10 mouse cellular contexts compared by ENCODE assay signal in the genomic region with DNA sequence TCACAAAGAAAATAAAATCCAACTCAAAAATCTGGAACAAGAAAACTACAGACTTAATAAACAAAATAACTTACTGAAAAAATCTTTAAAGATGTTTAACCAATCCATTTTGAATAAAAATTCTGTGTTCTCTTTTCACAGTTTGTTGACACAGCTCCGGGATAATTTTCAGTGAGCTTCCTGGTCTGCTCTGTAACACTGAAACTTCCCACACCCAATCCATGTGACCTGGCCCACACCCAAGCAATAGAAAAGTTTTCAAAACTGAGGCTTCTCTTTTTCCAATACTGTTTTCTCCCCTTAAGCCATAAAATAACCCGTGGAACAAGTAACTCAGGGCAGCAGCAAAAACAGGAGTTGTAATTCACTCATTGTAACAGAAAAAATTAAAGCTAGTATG. TPM values are rescaled to one million over a fixed set of nuclear protein-coding genes. Genes with fewer than 3 reads are reported as not detected.
DNase-seq lines count a peak whose midpoint lies in the region; ATAC-seq and TF ChIP-seq lines count a peak whose summit lies in the region.
"Had no signal": no experiment of that assay in that cellular context is flagged by ENCODE, and none has a peak within 500 bp of the region (broad histone marks: within the 10 kb centered on the region; RNA-seq: fewer than 3 reads in every experiment).

No protein-coding gene starts in this region.

- no peak overlapping the region for H3K9ac ChIP-seq in embryonic facial prominence, embryonic 14.5 days (ENCODE audit: low read depth, low read length)
- H3K9ac ChIP-seq in intestine, embryonic 15.5 days, result no peak overlapping the region
- H3K9ac ChIP-seq: embryonic facial prominence, embryonic 13.5 days had no signal

- no peak overlapping the region; the same call in 1 of the 2 replicates for H3K27ac ChIP-seq in embryonic facial prominence, embryonic 14.5 days (replicated peaks; ENCODE audit: low read depth, low read length)
- no peak overlapping the region for H3K27ac ChIP-seq in embryonic facial prominence, embryonic 10.5 days (replicated peaks)
- H3K27ac ChIP-seq in embryonic fibroblast, embryonic 13.5 days (ENCODE audit: insufficient read depth, low read length), result peak overlapping the region; percentile 24; the same call in 1 of the 2 replicates
- H3K27ac ChIP-seq in intestine, embryonic 15.5 days, result no peak overlapping the region
- H3K27ac ChIP-seq: embryonic facial prominence, embryonic 13.5 days had no signal

- ATAC-seq in embryonic facial prominence, embryonic 14.5 days (ENCODE audit: low read depth), result no peak
- ATAC-seq in intestine, embryonic 15.5 days, result peak; percentile 91

- 37% methylated on average over 2 of the region's 2 CpGs for WGBS in embryonic facial prominence, embryonic 14.5 days
- 84% methylated on average over 2 of the region's 2 CpGs for WGBS in embryonic facial prominence, embryonic 10.5 days
- WGBS in intestine, embryonic 15.5 days, result 30% methylated on average over 2 of the region's 2 CpGs

- no peak for TF ChIP-seq POLR2A in embryonic fibroblast, embryonic 13.5 days (IDR thresholded peaks at IDR 0.05; ENCODE audit: low read depth, low read length)

- H3K4me3 ChIP-seq in embryonic facial prominence, embryonic 14.5 days (ENCODE audit: low read depth, low read length), result no peak overlapping the region
- H3K4me3 ChIP-seq in embryonic facial prominence, embryonic 10.5 days, result no peak overlapping the region
- H3K4me3 ChIP-seq in embryonic fibroblast, embryonic 13.5 days (ENCODE audit: insufficient read depth, low read length), result no peak overlapping the region
- no peak overlapping the region for H3K4me3 ChIP-seq in intestine, embryonic 15.5 days (replicated peaks)
- H3K4me3 ChIP-seq: embryonic facial prominence, embryonic 13.5 days had no signal

- peak; percentile 75 for DNase-seq in embryonic facial prominence, embryonic 14.5 days (ENCODE audit: low spot score)
- no peak for DNase-seq in embryonic facial prominence, embryonic 10.5 days (ENCODE audit: low spot score)
- DNase-seq in lung, postnatal 36 days, result peak; percentile 89
- DNase-seq in layer of hippocampus, adult 8-10 months (ENCODE audit: low spot score in 2 of 2), result no peak
- no peak for DNase-seq in right cerebral cortex, postnatal 14 days
- no peak for DNase-seq in embryo, embryonic 10 days (ENCODE audit: low spot score)
- DNase-seq: midbrain, embryonic 14.5 days had no signal

- H3K4me2 ChIP-seq in embryonic facial prominence, embryonic 14.5 days (ENCODE audit: low read depth, low read length), result 0 out of 2 replicates have a peak overlapping the region, but pooled peaks have one; percentile 7
- H3K4me2 ChIP-seq in intestine, embryonic 15.5 days (replicated peaks), result no peak overlapping the region
- H3K4me2 ChIP-seq: embryonic facial prominence, embryonic 13.5 days had no signal

- no peaks in the 10 kb centered on the region for H3K27me3 ChIP-seq in embryonic facial prominence, embryonic 14.5 days (replicated peaks; ENCODE audit: control insufficient read depth, insufficient read depth, low read length)
- H3K27me3 ChIP-seq in embryonic facial prominence, embryonic 10.5 days (replicated peaks; ENCODE audit: low read depth, poor library complexity, severe bottlenecking), result no peaks in the 10 kb centered on the region
- H3K27me3 ChIP-seq in intestine, embryonic 15.5 days (replicated peaks), result no peaks in the 10 kb centered on the region
- H3K27me3 ChIP-seq: embryonic facial prominence, embryonic 13.5 days had no signal

- 0 out of 2 replicates have a peak, but pooled peaks cover 6% of the 10 kb centered on the region for H3K36me3 ChIP-seq in embryonic facial prominence, embryonic 14.5 days (ENCODE audit: control insufficient read depth, insufficient read depth, low read length)
- peaks cover 7% of the 10 kb centered on the region for H3K36me3 ChIP-seq in embryonic facial prominence, embryonic 10.5 days (replicated peaks)
- no peaks in the 10 kb centered on the region for H3K36me3 ChIP-seq in intestine, embryonic 15.5 days

- H3K9me3 ChIP-seq in embryonic facial prominence, embryonic 14.5 days (ENCODE audit: control insufficient read depth, low read length), result no peaks in the 10 kb centered on the region
- H3K9me3 ChIP-seq in embryonic facial prominence, embryonic 10.5 days, result no peaks in the 10 kb centered on the region
- no peaks in the 10 kb centered on the region for H3K9me3 ChIP-seq in intestine, embryonic 15.5 days
- H3K9me3 ChIP-seq: embryonic facial prominence, embryonic 13.5 days had no signal

- no peak for TF ChIP-seq CTCF in embryonic fibroblast, embryonic 13.5 days (IDR thresholded peaks at IDR 0.05; ENCODE audit: borderline replicate concordance, insufficient read depth, low read length)

- peaks cover 4% of the 10 kb centered on the region; the same call in 1 of the 2 replicates for H3K4me1 ChIP-seq in embryonic facial prominence, embryonic 14.5 days (ENCODE audit: control insufficient read depth, insufficient read depth, low read length)
- peaks cover 7% of the 10 kb centered on the region for H3K4me1 ChIP-seq in embryonic facial prominence, embryonic 10.5 days
- H3K4me1 ChIP-seq in embryonic fibroblast, embryonic 13.5 days (ENCODE audit: control insufficient read depth, insufficient read depth, low read length), result no peaks in the 10 kb centered on the region; the same call in 1 of the 2 replicates
- no peaks in the 10 kb centered on the region for H3K4me1 ChIP-seq in intestine, embryonic 15.5 days (replicated peaks)

RNA-seq across cellular contexts. Expression of gene Il20rb, which starts 20.1 kb away (rescaled TPM):
- 3.0 and 3.7 TPM in 2 replicates for polyA plus RNA-seq in embryonic facial prominence, embryonic 14.5 days (2014; fragmentation: Nextera tagmentation; extraction: Ambion mirVana)
- 1.1 and 1.8 TPM in 2 replicates for polyA plus RNA-seq in embryonic facial prominence, embryonic 10.5 days (2016; fragmentation: Nextera tagmentation; extraction: Ambion mirVana)
- 1.5 and 1.9 TPM in 2 replicates for polyA plus RNA-seq in embryonic fibroblast, embryonic 13.5 days (2011; ENCODE audit: insufficient read length, low read depth, missing spikeins)
- 1.3 and 1.4 TPM in 2 replicates for polyA plus RNA-seq in intestine, embryonic 15.5 days (2015; fragmentation: Nextera tagmentation; extraction: Ambion mirVana)
- total RNA-seq in layer of hippocampus, adult 8-10 months (2022), result 1 to 10 TPM; 2.5 to 4.9 (median 3.9) TPM

RNA-seq across cellular contexts. Expression of gene Nck1, which starts 39.3 kb away (rescaled TPM):
- polyA plus RNA-seq in embryonic facial prominence, embryonic 14.5 days (2014; fragmentation: Nextera tagmentation; extraction: Ambion mirVana), result 70.1 and 78.7 TPM in 2 replicates
- 61.4 and 62.0 TPM in 2 replicates for polyA plus RNA-seq in embryonic facial prominence, embryonic 10.5 days (2016; fragmentation: Nextera tagmentation; extraction: Ambion mirVana)
- 52.0 and 54.0 TPM in 2 replicates for polyA plus RNA-seq in embryonic fibroblast, embryonic 13.5 days (2011; ENCODE audit: insufficient read length, low read depth, missing spikeins)
- 52.9 and 62.8 TPM in 2 replicates for polyA plus RNA-seq in intestine, embryonic 15.5 days (2015; fragmentation: Nextera tagmentation; extraction: Ambion mirVana)
- total RNA-seq in layer of hippocampus, adult 8-10 months (2022), result 10 to 100 TPM; 35.1 to 36.7 (median 35.7) TPM

Comparison
In these comparisons a context has a peak if more than half of its experiments do, and no peak if none do; other contexts are left out.
1. DNase-seq: peak in embryonic facial prominence, embryonic 14.5 days (single experiment) and lung, postnatal 36 days (single experiment); none in embryonic facial prominence, embryonic 10.5 days (single experiment), layer of hippocampus, adult 8-10 months (0 of 2), right cerebral cortex, postnatal 14 days (single experiment) and embryo, embryonic 10 days (single experiment).